Mouse (Mus musculus) naive thymus-derived CD4-positive, alpha-beta T cell, adult 2 months (primary cell): ENCODE results near the gene Ccdc186.
"Not testable (repeated sequence)": the region's sequence is repeated elsewhere in the genome, so short reads cannot be mapped to it uniquely, and the experiment has no call there.

Source experiments
- DNase-seq: peaks from one replicate; pipeline ENCODE4 v3.0.0-alpha.2; 2011; ENCODE audit warnings: low read depth

Gene Ccdc186

GRCm38 (mm10) chr19:56756412-56756811 lies 65.6 kb downstream of the Ccdc186 start:
- DNase-seq, result no peak

DNA sequence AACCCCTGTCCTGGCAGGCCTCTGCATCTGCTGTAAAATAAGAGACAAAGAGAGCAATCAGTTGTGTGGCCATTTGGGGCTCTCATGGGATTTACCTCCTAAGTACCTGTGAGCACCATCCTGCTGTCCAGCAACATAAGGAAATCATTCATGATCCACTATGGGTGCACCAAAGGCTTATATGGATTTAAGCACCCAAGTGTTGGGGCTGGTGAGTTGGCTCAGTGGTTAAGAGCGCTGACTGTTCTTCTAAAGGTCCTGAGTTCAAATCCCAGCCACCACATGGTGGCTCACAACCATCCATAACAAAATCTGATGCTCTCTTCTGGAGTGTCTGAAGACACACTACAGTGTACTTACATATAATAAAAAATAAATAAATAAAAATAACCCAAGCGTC lies 67.5 kb downstream of the Ccdc186 start:
- not testable (repeated sequence) for DNase-seq

DNA sequence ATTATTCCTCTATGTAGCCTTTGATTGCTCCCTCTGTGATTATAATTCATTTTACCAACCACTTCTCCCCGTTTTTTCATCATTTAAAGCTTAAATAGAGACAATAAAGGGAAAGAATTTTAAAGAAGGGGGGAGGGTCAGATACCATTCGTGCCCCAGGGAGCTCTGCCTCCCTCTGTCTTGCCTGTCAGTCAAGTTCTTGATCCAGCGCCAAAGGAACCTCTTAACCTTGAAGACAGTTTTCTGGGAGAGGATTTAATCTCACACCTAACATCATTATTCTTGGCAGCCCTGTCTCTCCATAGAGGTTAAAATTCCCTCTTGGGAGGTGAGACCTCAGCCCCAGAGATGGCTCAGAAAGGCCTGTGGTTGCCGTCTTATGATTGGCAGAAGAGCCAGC lies 71.3 kb downstream of the Ccdc186 start:
- DNase-seq, result no peak

- no peak for DNase-seq
Observed at GRCm38 (mm10) chr19:56749343-56749742, 72.6 kb downstream of the Ccdc186 start.

- DNase-seq, result no peak
Observed at GRCm38 (mm10) chr19:56747878-56748277, 74.1 kb downstream of the Ccdc186 start.

GRCm38 (mm10) chr19:56746618-56747017 lies 75.4 kb downstream of the Ccdc186 start:
- DNase-seq, result no peak

- DNase-seq, result no peak
Observed at GRCm38 (mm10) chr19:56745528-56745927, 76.5 kb downstream of the Ccdc186 start.

DNA sequence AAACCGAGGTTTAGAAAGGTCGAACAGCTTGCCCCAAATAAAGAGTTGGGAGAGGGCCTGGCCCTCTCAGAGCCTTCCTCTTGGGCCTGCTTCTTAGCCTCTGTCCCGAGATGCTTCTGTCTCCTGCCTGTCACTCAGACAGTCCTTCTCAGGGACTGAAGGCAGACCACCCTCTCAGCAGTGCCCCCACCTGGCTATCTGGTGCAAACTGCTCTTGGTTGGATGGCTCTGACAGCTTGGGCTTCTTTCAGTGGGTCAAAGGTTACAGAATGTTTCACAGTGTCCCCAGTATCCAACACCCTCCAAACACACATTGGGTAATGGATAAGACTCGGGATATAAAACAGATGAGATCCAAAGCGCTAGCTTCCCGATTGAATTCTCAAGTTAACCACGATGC lies 76.9 kb downstream of the Ccdc186 start:
- DNase-seq, result no peak
